Mouse (Mus musculus) heart, embryonic 12.5 days (tissue): ENCODE measurements around the gene Phgr1. TPM values are rescaled to one million over a fixed set of nuclear protein-coding genes. Genes with fewer than 3 reads are reported as not detected.
A peak's percentile ranks its signal among the peaks of the same experiment; 100 is the strongest.

Experiments
- ATAC-seq: fragments of 200-750 bp; cut with Nextera tagmentation; 2 replicates; pipeline ENCODE4 v1.8.0; 2017; ENCODE audit warnings: moderate TSS enrichment, moderate library complexity; ENCODE audit not compliant: insufficient number of reproducible peaks, low FRiP score
- H3K27ac ChIP-seq: fragments of 300-500 bp; sonication (generic); 2 replicates; pipeline ENCODE4 v1.5.1; 2016; ENCODE audit warnings: mild to moderate bottlenecking, moderate library complexity; ENCODE audit not compliant: poor library complexity, severe bottlenecking
- H3K27me3 ChIP-seq: fragments of 300-500 bp; sonication (generic); replicated peaks from 2 replicates; pipeline ENCODE4 v1.6.1; 2016; ENCODE audit warnings: mild to moderate bottlenecking, moderate library complexity
- H3K36me3 ChIP-seq: fragments of 300-500 bp; sonication (generic); 2 replicates; pipeline ENCODE4 v1.6.1; 2016; ENCODE audit warnings: mild to moderate bottlenecking, moderate library complexity
- H3K4me1 ChIP-seq: fragments of 300-500 bp; sonication (generic); replicated peaks from 2 replicates; pipeline ENCODE4 v1.6.1; 2016; ENCODE audit warnings: mild to moderate bottlenecking
- H3K4me2 ChIP-seq: fragments of 300-500 bp; sonication (generic); 2 replicates; pipeline ENCODE4 v1.6.1; 2016; ENCODE audit warnings: mild to moderate bottlenecking, moderate library complexity
- H3K4me3 ChIP-seq: fragments of 300-500 bp; sonication (generic); 2 replicates; pipeline ENCODE4 v1.5.1; 2016; ENCODE audit warnings: mild to moderate bottlenecking
- H3K9ac ChIP-seq: fragments of 300-500 bp; sonication (generic); 2 replicates; pipeline ENCODE4 v1.6.1; 2016; ENCODE audit warnings: mild to moderate bottlenecking, moderate library complexity
- H3K9me3 ChIP-seq: fragments of 300-500 bp; sonication (generic); replicated peaks from 2 replicates; pipeline ENCODE4 v1.6.1; 2016; ENCODE audit warnings: mild to moderate bottlenecking, moderate library complexity
- WGBS: fragments of 180-500 bp; shearing (Covaris S2); methylation state at CpG from one replicate; pipeline ENCODE4 v1.1.7; 2016; 5-methylcytosine and 5-hydroxymethylcytosine counted together
- polyA plus RNA-seq: library from polyadenylated mRNA; unstranded; fragments of >200 nt; fragmentation: Nextera tagmentation; extraction: Ambion mirVana; gene quantifications from 2 replicates; pipeline ENCODE4 v1.2.1, GENCODE M21; 2016

The Phgr1 gene
- polyA plus RNA-seq, 1 experiment from 2014 or later, result not detected

GRCm38 (mm10) chr2:118733341-118733740 is 39.2 kb upstream of the Phgr1 start:
- ATAC-seq, result no peak
- Histone ChIP-seq H3K9me3 (no peaks in the 10 kb centered on the region), H3K36me3 (no peaks in the 10 kb centered on the region), H3K9ac (no peak overlapping the region), H3K4me2 (no peak overlapping the region), H3K4me1 (peaks cover 23% of the 10 kb centered on the region), H3K27ac (no peak overlapping the region), H3K4me3 (no peak overlapping the region), H3K27me3 (peaks cover 45% of the 10 kb centered on the region)
- WGBS, result 53% methylated on average over 5 of the region's 5 CpGs

- Histone ChIP-seq H3K9ac (no peak overlapping the region), H3K9me3 (no peaks in the 10 kb centered on the region), H3K4me1 (peaks cover 8% of the 10 kb centered on the region), H3K27ac (no peak overlapping the region), H3K27me3 (peaks cover 26% of the 10 kb centered on the region), H3K4me2 (no peak overlapping the region), H3K36me3 (no peaks in the 10 kb centered on the region), H3K4me3 (no peak overlapping the region)
- no peak for ATAC-seq
- 57% methylated on average over 3 of the region's 3 CpGs for WGBS
Measured at GRCm38 (mm10) chr2:118740341-118740740, 32.2 kb upstream of the Phgr1 start.

GRCm38 (mm10) chr2:118741183-118741582 is 31.4 kb upstream of the Phgr1 start:
- Histone ChIP-seq H3K4me3 (no peak overlapping the region), H3K9me3 (no peaks in the 10 kb centered on the region), H3K27me3 (peaks cover 22% of the 10 kb centered on the region), H3K9ac (no peak overlapping the region), H3K36me3 (no peaks in the 10 kb centered on the region), H3K27ac (no peak overlapping the region), H3K4me1 (peaks cover 8% of the 10 kb centered on the region), H3K4me2 (no peak overlapping the region)
- ATAC-seq, result no peak
- WGBS, result 64% methylated on average over 9 of the region's 9 CpGs

GRCm38 (mm10) chr2:118743261-118743943 is 29.2 kb upstream of the Phgr1 start:
- no peak overlapping the region for H3K27ac ChIP-seq
- H3K9me3 ChIP-seq, result no peaks in the 10 kb centered on the region
- 0 out of 2 replicates have a peak, but pooled peaks cover 1% of the 10 kb centered on the region for H3K36me3 ChIP-seq
- no peak overlapping the region for H3K4me3 ChIP-seq
- no peak overlapping the region for H3K9ac ChIP-seq
- WGBS, result 32% methylated on average over 8 of the region's 8 CpGs
- no peak overlapping the region for H3K4me2 ChIP-seq
- no peak for ATAC-seq
- peaks cover 19% of the 10 kb centered on the region for H3K27me3 ChIP-seq
- peaks cover 23% of the 10 kb centered on the region for H3K4me1 ChIP-seq

GRCm38 (mm10) chr2:118744621-118745020 is 27.9 kb upstream of the Phgr1 start:
- no peak for ATAC-seq
- no peak overlapping the region for H3K27ac ChIP-seq
- 13% methylated on average over 7 of the region's 7 CpGs for WGBS
- peak overlapping the region; percentile 86 for H3K4me2 ChIP-seq
- H3K4me1 ChIP-seq, result peaks cover 35% of the 10 kb centered on the region
- peak overlapping the region; percentile 96; the same call in 1 of the 2 replicates for H3K9ac ChIP-seq
- H3K9me3 ChIP-seq, result no peaks in the 10 kb centered on the region
- peaks cover 13% of the 10 kb centered on the region; the same call in 1 of the 2 replicates for H3K36me3 ChIP-seq
- peak overlapping the region; percentile 94 for H3K4me3 ChIP-seq
- H3K27me3 ChIP-seq, result peaks cover 14% of the 10 kb centered on the region

GRCm38 (mm10) chr2:118745232-118745884 is 27.2 kb upstream of the Phgr1 start, which contains the start of gene Inafm2:
TSS of gene Inafm2 (plus strand) at chr2:118745758.
- H3K27me3 ChIP-seq, result peaks cover 14% of the 10 kb centered on the region
- H3K4me1 ChIP-seq, result peaks cover 42% of the 10 kb centered on the region
- ATAC-seq, result peak; percentile 93
- peak within 1 kb of the TSS; percentile 76 for H3K27ac ChIP-seq
- no peaks in the 10 kb centered on the region for H3K9me3 ChIP-seq
- WGBS, result 14% methylated on average over 57 of the region's 57 CpGs
- H3K9ac ChIP-seq, result peak within 1 kb of the TSS; percentile 96
- peak within 1 kb of the TSS; percentile 94 for H3K4me3 ChIP-seq
- H3K36me3 ChIP-seq, result peaks cover 15% of the 10 kb centered on the region; the same call in 1 of the 2 replicates
- peak within 1 kb of the TSS; percentile 86 for H3K4me2 ChIP-seq

GRCm38 (mm10) chr2:118745915-118746901 is 26.4 kb upstream of the Phgr1 start:
- H3K4me3 ChIP-seq, result peak overlapping the region; percentile 94
- 2% methylated on average over 102 of the region's 113 CpGs for WGBS
- ATAC-seq, result peak; percentile 47
- peak overlapping the region; percentile 96 for H3K9ac ChIP-seq
- peaks cover 15% of the 10 kb centered on the region; the same call in 1 of the 2 replicates for H3K36me3 ChIP-seq
- H3K27me3 ChIP-seq, result peaks cover 14% of the 10 kb centered on the region
- H3K4me2 ChIP-seq, result peak overlapping the region; percentile 86
- H3K9me3 ChIP-seq, result no peaks in the 10 kb centered on the region
- H3K4me1 ChIP-seq, result peaks cover 49% of the 10 kb centered on the region
- H3K27ac ChIP-seq, result peak overlapping the region; percentile 76

- Histone ChIP-seq H3K9ac (peak overlapping the region; percentile 96), H3K27ac (peak overlapping the region; percentile 76; the same call in 1 of the 2 replicates), H3K9me3 (no peaks in the 10 kb centered on the region), H3K27me3 (peaks cover 7% of the 10 kb centered on the region), H3K4me2 (peak overlapping the region; percentile 86), H3K4me1 (peaks cover 61% of the 10 kb centered on the region), H3K4me3 (peak overlapping the region; percentile 94), H3K36me3 (peaks cover 15% of the 10 kb centered on the region; the same call in 1 of the 2 replicates)
- ATAC-seq, result no peak
- WGBS, result 24% methylated on average over 10 of the region's 10 CpGs
Measured at GRCm38 (mm10) chr2:118747301-118747960, 25.1 kb upstream of the Phgr1 start.

GRCm38 (mm10) chr2:118749341-118749884 is 23.2 kb upstream of the Phgr1 start:
- H3K4me3 ChIP-seq, result 0 out of 2 replicates have a peak overlapping the region, but pooled peaks have one; percentile 2
- peak overlapping the region; percentile 89; the same call in 1 of the 2 replicates for H3K27ac ChIP-seq

GRCm38 (mm10) chr2:118750476-118750875 is 22.1 kb upstream of the Phgr1 start:
- peaks cover 15% of the 10 kb centered on the region; the same call in 1 of the 2 replicates for H3K36me3 ChIP-seq
- H3K4me1 ChIP-seq, result peaks cover 62% of the 10 kb centered on the region
- 40% methylated on average over 8 of the region's 8 CpGs for WGBS
- no peaks in the 10 kb centered on the region for H3K27me3 ChIP-seq
- H3K9ac ChIP-seq, result peak overlapping the region; percentile 57; the same call in 1 of the 2 replicates
- no peak overlapping the region for H3K4me3 ChIP-seq
- peak overlapping the region; percentile 89 for H3K27ac ChIP-seq
- peak overlapping the region; percentile 40 for H3K4me2 ChIP-seq
- H3K9me3 ChIP-seq, result no peaks in the 10 kb centered on the region
- ATAC-seq, result no peak

More at GRCm38 (mm10) chr2:118749341-118749884, 23.2 kb upstream of the Phgr1 start:
- peak overlapping the region; percentile 57 for H3K9ac ChIP-seq
- peaks cover 69% of the 10 kb centered on the region for H3K4me1 ChIP-seq
- ATAC-seq, result no peak
- no peaks in the 10 kb centered on the region for H3K9me3 ChIP-seq
- peaks cover 15% of the 10 kb centered on the region; the same call in 1 of the 2 replicates for H3K36me3 ChIP-seq
- H3K27me3 ChIP-seq, result peaks cover 2% of the 10 kb centered on the region; the same call in 1 of the 2 replicates
- H3K4me2 ChIP-seq, result peak overlapping the region; percentile 40
- 54% methylated on average over 10 of the region's 10 CpGs for WGBS
